In genomic region chrX:102958917-102959316, GRCm38 (mm10) we compare ENCODE assay signal across 9 mouse cellular contexts. TPM values are rescaled to one million over a fixed set of nuclear protein-coding genes. Genes with fewer than 3 reads are reported as not detected.
DNase-seq lines count a peak whose midpoint lies in the region; ATAC-seq and TF ChIP-seq lines count a peak whose summit lies in the region.
"Had no signal": no experiment of that assay in that cellular context is flagged by ENCODE, and none has a peak within 500 bp of the region (broad histone marks: within the 10 kb centered on the region; RNA-seq: fewer than 3 reads in every experiment).

No protein-coding gene starts in this region.

- no peak for ATAC-seq in intestine, postnatal 0 days
- no peak for ATAC-seq in intestine, embryonic 15.5 days
- ATAC-seq in embryonic facial prominence, embryonic 14.5 days (ENCODE audit: low read depth): no peak
- ATAC-seq in heart, embryonic 11.5 days (replicated peaks; ENCODE audit: insufficient number of reproducible peaks, low FRiP score, low TSS enrichment): no peak

- no peak overlapping the region for H3K27ac ChIP-seq in intestine, postnatal 0 days (ENCODE audit: low read depth, low read length)
- no peak overlapping the region for H3K27ac ChIP-seq in intestine, embryonic 15.5 days
- H3K27ac ChIP-seq in embryonic facial prominence, embryonic 14.5 days (replicated peaks; ENCODE audit: low read depth, low read length): no peak overlapping the region
- no peak overlapping the region for H3K27ac ChIP-seq in heart, embryonic 11.5 days (ENCODE audit: low read depth, low read length)

- 37% methylated on average over 4 of the region's 4 CpGs for WGBS in intestine, postnatal 0 days
- WGBS in intestine, embryonic 15.5 days: 36% methylated on average over 4 of the region's 4 CpGs
- 31% methylated on average over 4 of the region's 4 CpGs for WGBS in embryonic facial prominence, embryonic 14.5 days
- WGBS in heart, embryonic 11.5 days (ENCODE audit: insufficient replicate concordance): 33% methylated on average over 4 of the region's 4 CpGs

- H3K9me3 ChIP-seq in intestine, postnatal 0 days (ENCODE audit: control insufficient read depth): no peaks in the 10 kb centered on the region
- H3K9me3 ChIP-seq in intestine, embryonic 15.5 days: no peaks in the 10 kb centered on the region
- no peaks in the 10 kb centered on the region for H3K9me3 ChIP-seq in embryonic facial prominence, embryonic 14.5 days (ENCODE audit: control insufficient read depth, low read length)
- H3K9me3 ChIP-seq in heart, embryonic 11.5 days (replicated peaks; ENCODE audit: control insufficient read depth, low read length): no peaks in the 10 kb centered on the region

- no peak overlapping the region for H3K9ac ChIP-seq in intestine, postnatal 0 days (ENCODE audit: low read depth, low read length)
- H3K9ac ChIP-seq in intestine, embryonic 15.5 days: no peak overlapping the region
- no peak overlapping the region for H3K9ac ChIP-seq in embryonic facial prominence, embryonic 14.5 days (ENCODE audit: low read depth, low read length)
- no peak overlapping the region for H3K9ac ChIP-seq in heart, embryonic 11.5 days (ENCODE audit: low read depth, low read length)

- H3K36me3 ChIP-seq in intestine, postnatal 0 days (ENCODE audit: control insufficient read depth, insufficient read depth): no peaks in the 10 kb centered on the region
- H3K36me3 ChIP-seq in intestine, embryonic 15.5 days: no peaks in the 10 kb centered on the region
- H3K36me3 ChIP-seq in embryonic facial prominence, embryonic 14.5 days (ENCODE audit: control insufficient read depth, insufficient read depth, low read length): no peaks in the 10 kb centered on the region
- H3K36me3 ChIP-seq in heart, embryonic 11.5 days (ENCODE audit: control insufficient read depth, insufficient read depth, low read length): no peaks in the 10 kb centered on the region

- no peak overlapping the region for H3K4me3 ChIP-seq in intestine, postnatal 0 days (ENCODE audit: low read depth, low read length)
- H3K4me3 ChIP-seq in intestine, embryonic 15.5 days (replicated peaks): no peak overlapping the region
- H3K4me3 ChIP-seq in embryonic facial prominence, embryonic 14.5 days (ENCODE audit: low read depth, low read length): no peak overlapping the region
- H3K4me3 ChIP-seq in heart, embryonic 11.5 days (ENCODE audit: low read depth, low read length): no peak overlapping the region

- no peak overlapping the region for H3K4me2 ChIP-seq in intestine, postnatal 0 days (replicated peaks; ENCODE audit: low read depth)
- H3K4me2 ChIP-seq in intestine, embryonic 15.5 days (replicated peaks): no peak overlapping the region
- H3K4me2 ChIP-seq in embryonic facial prominence, embryonic 14.5 days (ENCODE audit: low read depth, low read length): no peak overlapping the region
- no peak overlapping the region for H3K4me2 ChIP-seq in heart, embryonic 11.5 days

- peak; percentile 71 for TF ChIP-seq CTCF in intestine, postnatal 0 days (IDR thresholded peaks at IDR 0.05; ENCODE audit: low read depth)

- peak; percentile 15 for DNase-seq in A20 (ENCODE audit: low read depth, low spot score)
- DNase-seq in R1 (ENCODE audit: low read depth, low spot score): peak; percentile 39
- peak; percentile 7 for DNase-seq in embryonic facial prominence, embryonic 14.5 days (ENCODE audit: low spot score)
- peak; percentile 52 for DNase-seq in retina, postnatal 1 day
- no peak for DNase-seq in right cerebral cortex, postnatal 36 days (ENCODE audit: low spot score in 2 of 2)

- H3K4me1 ChIP-seq in intestine, postnatal 0 days (replicated peaks; ENCODE audit: control insufficient read depth, insufficient read depth, low read length): no peaks in the 10 kb centered on the region
- H3K4me1 ChIP-seq in intestine, embryonic 15.5 days (replicated peaks): no peaks in the 10 kb centered on the region
- H3K4me1 ChIP-seq in embryonic facial prominence, embryonic 14.5 days (ENCODE audit: control insufficient read depth, insufficient read depth, low read length): no peaks in the 10 kb centered on the region
- H3K4me1 ChIP-seq in heart, embryonic 11.5 days (ENCODE audit: control insufficient read depth, insufficient read depth, low read length): no peaks in the 10 kb centered on the region

- no peaks in the 10 kb centered on the region for H3K27me3 ChIP-seq in intestine, postnatal 0 days (replicated peaks; ENCODE audit: control insufficient read depth, insufficient read depth, low read length)
- no peaks in the 10 kb centered on the region for H3K27me3 ChIP-seq in intestine, embryonic 15.5 days (replicated peaks)
- H3K27me3 ChIP-seq in embryonic facial prominence, embryonic 14.5 days (replicated peaks; ENCODE audit: control insufficient read depth, insufficient read depth, low read length): 0 out of 2 replicates have a peak, but pooled peaks cover 3% of the 10 kb centered on the region
- H3K27me3 ChIP-seq in heart, embryonic 11.5 days (ENCODE audit: control insufficient read depth, insufficient read depth, low read length): 0 out of 2 replicates have a peak, but pooled peaks cover 3% of the 10 kb centered on the region

RNA-seq across cellular contexts. Expression of gene 1700018G05Rik, which starts 30.7 kb away (rescaled TPM):
- polyA plus RNA-seq in intestine, postnatal 0 days (2015; fragmentation: Nextera tagmentation; extraction: Ambion mirVana): not detected in 2 replicates
- polyA plus RNA-seq in intestine, embryonic 15.5 days (2015; fragmentation: Nextera tagmentation; extraction: Ambion mirVana): not detected in 2 replicates
- not detected in 2 replicates for polyA plus RNA-seq in embryonic facial prominence, embryonic 14.5 days (2014; fragmentation: Nextera tagmentation; extraction: Ambion mirVana)
- not detected in 2 replicates for polyA plus RNA-seq in heart, embryonic 11.5 days (2014; fragmentation: Nextera tagmentation; extraction: Ambion mirVana)
- polyA plus RNA-seq: intestine, embryonic 14.5 days had no signal

RNA-seq across cellular contexts. Expression of gene 1700011M02Rik, which starts 50.2 kb away (rescaled TPM):
- not detected in 2 replicates for polyA plus RNA-seq in intestine, postnatal 0 days (2015; fragmentation: Nextera tagmentation; extraction: Ambion mirVana)
- polyA plus RNA-seq in intestine, embryonic 15.5 days (2015; fragmentation: Nextera tagmentation; extraction: Ambion mirVana): not detected in 2 replicates
- polyA plus RNA-seq in embryonic facial prominence, embryonic 14.5 days (2014; fragmentation: Nextera tagmentation; extraction: Ambion mirVana): not detected in 2 replicates
- not detected in 2 replicates for polyA plus RNA-seq in heart, embryonic 11.5 days (2014; fragmentation: Nextera tagmentation; extraction: Ambion mirVana)
- polyA plus RNA-seq: intestine, embryonic 14.5 days had no signal

RNA-seq across cellular contexts. Expression of gene Dmrtc1a, which starts 50.4 kb away (rescaled TPM):
- polyA plus RNA-seq in intestine, postnatal 0 days (2015; fragmentation: Nextera tagmentation; extraction: Ambion mirVana): 0.34 and 0.69 TPM in 2 replicates
- 0.72 and 0.96 TPM in 2 replicates for polyA plus RNA-seq in intestine, embryonic 15.5 days (2015; fragmentation: Nextera tagmentation; extraction: Ambion mirVana)
- polyA plus RNA-seq in embryonic facial prominence, embryonic 14.5 days (2014; fragmentation: Nextera tagmentation; extraction: Ambion mirVana): 0.86 and 0.93 TPM in 2 replicates
- polyA plus RNA-seq in heart, embryonic 11.5 days (2014; fragmentation: Nextera tagmentation; extraction: Ambion mirVana): 0.30 and 0.39 TPM in 2 replicates

Comparison
In these comparisons a context has a peak if more than half of its experiments do, and no peak if none do; other contexts are left out.
1. DNase-seq: peak in A20 (single experiment), R1 (single experiment), embryonic facial prominence, embryonic 14.5 days (single experiment) and retina, postnatal 1 day (single experiment); none in right cerebral cortex, postnatal 36 days (0 of 2).